Mouse (Mus musculus) hindbrain, embryonic 14.5 days (tissue): Measurements from ENCODE around the gene Gm21834. TPM values are rescaled to one million over a fixed set of nuclear protein-coding genes. Genes with fewer than 3 reads are reported as not detected.

Experiments used
- ATAC-seq: fragments of 200-750 bp; cut with Nextera tagmentation; 2 replicates; pipeline ENCODE4 v1.8.0; 2017; ENCODE audit warnings: moderate number of reproducible peaks, mild to moderate bottlenecking, moderate TSS enrichment, moderate library complexity; ENCODE audit not compliant: low FRiP score
- DNase-seq: peaks from one replicate; pipeline ENCODE4 v3.0.0-alpha.2; 2015; ENCODE audit warnings: low spot score
- H3K27ac ChIP-seq: fragments of 300-500 bp; sonication (generic); 2 replicates; pipeline ENCODE4 v1.5.1; 2014; ENCODE audit warnings: mild to moderate bottlenecking, moderate library complexity
- H3K27me3 ChIP-seq: fragments of 300-500 bp; sonication (generic); 2 replicates; pipeline ENCODE4 v1.6.1; 2014; ENCODE audit warnings: mild to moderate bottlenecking, low read length, mixed read lengths; ENCODE audit not compliant: control insufficient read depth, insufficient read depth
- H3K36me3 ChIP-seq: fragments of 300-500 bp; sonication (generic); replicated peaks from 2 replicates; pipeline ENCODE4 v1.6.1; 2014; ENCODE audit not compliant: control insufficient read depth, insufficient read depth
- H3K4me1 ChIP-seq: fragments of 300-500 bp; sonication (generic); replicated peaks from 2 replicates; pipeline ENCODE4 v1.6.1; 2014; ENCODE audit warnings: antibody characterized with exemption, low read length, mixed read lengths; ENCODE audit not compliant: control insufficient read depth, insufficient read depth
- H3K4me2 ChIP-seq: fragments of 300-500 bp; sonication (generic); replicated peaks from 2 replicates; pipeline ENCODE4 v1.6.1; 2014; ENCODE audit warnings: mild to moderate bottlenecking, moderate library complexity
- H3K4me3 ChIP-seq: fragments of 300-500 bp; sonication (generic); replicated peaks from 2 replicates; pipeline ENCODE4 v1.5.1; 2014; ENCODE audit warnings: mild to moderate bottlenecking, low read length
- H3K9ac ChIP-seq: fragments of 300-500 bp; sonication (generic); 2 replicates; pipeline ENCODE4 v1.6.1; 2014
- H3K9me3 ChIP-seq: fragments of 300-500 bp; sonication (generic); 2 replicates; pipeline ENCODE4 v1.6.1; 2016; ENCODE audit warnings: low read length; ENCODE audit not compliant: control insufficient read depth
- WGBS: fragments of 180-500 bp; shearing (Covaris S2); extraction: QIAGEN DNeasy Blood & Tissue Kit; methylation state at CpG from one replicate; pipeline ENCODE4 v1.1.7; 2014; 5-methylcytosine and 5-hydroxymethylcytosine counted together
- polyA plus RNA-seq: library from polyadenylated mRNA; unstranded; fragments of >200 nt; fragmentation: Nextera tagmentation; extraction: Ambion mirVana; gene quantifications from 2 replicates; pipeline ENCODE4 v1.2.1, GENCODE M21; 2014

Gene Gm21834
- not detected in 2 replicates for polyA plus RNA-seq

- H3K36me3 ChIP-seq, result no peaks in the 10 kb centered on the region
- no peak within 1 kb of the TSS for H3K9ac ChIP-seq
- 86% methylated on average over 5 of the region's 5 CpGs for WGBS
- no peak for ATAC-seq
- no peak within 1 kb of the TSS for H3K4me2 ChIP-seq
- H3K27me3 ChIP-seq, result no peaks in the 10 kb centered on the region
- H3K27ac ChIP-seq, result no peak within 1 kb of the TSS
- no peak for DNase-seq
- no peaks in the 10 kb centered on the region for H3K9me3 ChIP-seq
- no peak within 1 kb of the TSS for H3K4me3 ChIP-seq
- H3K4me1 ChIP-seq, result no peaks in the 10 kb centered on the region
Measured at GRCm38 (mm10) chr17:57742119-57742518, at the start of gene Gm21834. Gene Gm21834, minus strand, starts transcription at chr17:57742219.

- 100% methylated on average over 1 of the region's 1 CpGs for WGBS
- Histone ChIP-seq H3K9me3 (peaks cover 8% of the 10 kb centered on the region; the same call in 1 of the 2 replicates), H3K9ac (no peak overlapping the region), H3K27ac (no peak overlapping the region), H3K36me3 (no peaks in the 10 kb centered on the region), H3K27me3 (no peaks in the 10 kb centered on the region), H3K4me1 (no peaks in the 10 kb centered on the region), H3K4me2 (no peak overlapping the region), H3K4me3 (no peak overlapping the region)
- ATAC-seq (no peak), DNase-seq (no peak)
Measured at GRCm38 (mm10) chr17:57788161-57788799, 46.3 kb upstream of the Gm21834 start.

- H3K4me3 ChIP-seq, result peak overlapping the region; percentile 9; the same call in 1 of the 2 replicates
- ATAC-seq (peak; percentile 65; the same call in 1 of the 2 replicates), DNase-seq (peak; percentile 82)
- H3K27me3 ChIP-seq, result no peaks in the 10 kb centered on the region
- no peak overlapping the region for H3K27ac ChIP-seq
- H3K4me2 ChIP-seq, result peak overlapping the region; percentile 68; the same call in 1 of the 2 replicates
- H3K36me3 ChIP-seq, result no peaks in the 10 kb centered on the region
- no peaks in the 10 kb centered on the region for H3K9me3 ChIP-seq
- H3K4me1 ChIP-seq, result peaks cover 10% of the 10 kb centered on the region; the same call in 1 of the 2 replicates
- 20% methylated on average over 4 of the region's 4 CpGs for WGBS
- H3K9ac ChIP-seq, result no peak overlapping the region
Measured at GRCm38 (mm10) chr17:57770904-57771303, 28.9 kb upstream of the Gm21834 start.

GRCm38 (mm10) chr17:57768622-57769610, 26.9 kb upstream of the Gm21834 start, which contains the start of gene Cntnap5c:
Gene Cntnap5c, plus strand, starts transcription at chr17:57769570.
- no peaks in the 10 kb centered on the region for H3K27me3 ChIP-seq
- peak within 1 kb of the TSS; percentile 41 for H3K4me3 ChIP-seq
- peaks cover 10% of the 10 kb centered on the region; the same call in 1 of the 2 replicates for H3K4me1 ChIP-seq
- WGBS, result 16% methylated on average over 26 of the region's 26 CpGs
- H3K36me3 ChIP-seq, result no peaks in the 10 kb centered on the region
- DNase-seq (peak; percentile 74), ATAC-seq (peak; percentile 90)
- H3K27ac ChIP-seq, result no peak within 1 kb of the TSS
- H3K9ac ChIP-seq, result peak within 1 kb of the TSS; percentile 48
- no peaks in the 10 kb centered on the region for H3K9me3 ChIP-seq
- H3K4me2 ChIP-seq, result peak within 1 kb of the TSS; percentile 68

GRCm38 (mm10) chr17:57767306-57767705, 25.3 kb upstream of the Gm21834 start:
- H3K36me3 ChIP-seq, result no peaks in the 10 kb centered on the region
- no peaks in the 10 kb centered on the region for H3K9me3 ChIP-seq
- ATAC-seq (no peak), DNase-seq (no peak)
- H3K27ac ChIP-seq, result no peak overlapping the region
- no peak overlapping the region for H3K9ac ChIP-seq
- peaks cover 10% of the 10 kb centered on the region; the same call in 1 of the 2 replicates for H3K4me1 ChIP-seq
- no peak overlapping the region for H3K4me2 ChIP-seq
- H3K4me3 ChIP-seq, result no peak overlapping the region
- H3K27me3 ChIP-seq, result no peaks in the 10 kb centered on the region

- Histone ChIP-seq H3K36me3 (no peaks in the 10 kb centered on the region), H3K9me3 (no peaks in the 10 kb centered on the region), H3K27ac (no peak overlapping the region), H3K27me3 (no peaks in the 10 kb centered on the region), H3K4me2 (no peak overlapping the region), H3K4me1 (no peaks in the 10 kb centered on the region), H3K9ac (no peak overlapping the region), H3K4me3 (no peak overlapping the region)
- no peak for ATAC-seq
- WGBS, result 74% methylated on average over 1 of the region's 1 CpGs
- no peak for DNase-seq
Measured at GRCm38 (mm10) chr17:57758033-57758432, 16.0 kb upstream of the Gm21834 start.

GRCm38 (mm10) chr17:57694791-57695190, 47.2 kb downstream of the Gm21834 start:
- DNase-seq (no peak), ATAC-seq (peak; percentile 24; the same call in 1 of the 2 replicates)
- Histone ChIP-seq H3K9ac (no peak overlapping the region), H3K4me3 (no peak overlapping the region), H3K4me1 (no peaks in the 10 kb centered on the region), H3K27me3 (no peaks in the 10 kb centered on the region), H3K27ac (no peak overlapping the region), H3K36me3 (no peaks in the 10 kb centered on the region), H3K4me2 (no peak overlapping the region), H3K9me3 (no peaks in the 10 kb centered on the region)
- 68% methylated on average over 3 of the region's 3 CpGs for WGBS
